Mouse (Mus musculus) left cerebral cortex, adult 18-20 months (tissue): ENCODE measurements at regions not wholly inside any gene's neighbourhood (a gene's known extent, or its start where the extent isn't known, plus 50 kb on each side); places are given as distances from the start of the nearest gene placed in this dataset.

Experiments
- DNase-seq, 2 experiments: peaks; one replicate each; pipeline ENCODE4 v3.0.0; 2021 to 2022; ENCODE audit warnings: low spot score in 2 of 2, mixed read lengths in 1 of 2

DNA sequence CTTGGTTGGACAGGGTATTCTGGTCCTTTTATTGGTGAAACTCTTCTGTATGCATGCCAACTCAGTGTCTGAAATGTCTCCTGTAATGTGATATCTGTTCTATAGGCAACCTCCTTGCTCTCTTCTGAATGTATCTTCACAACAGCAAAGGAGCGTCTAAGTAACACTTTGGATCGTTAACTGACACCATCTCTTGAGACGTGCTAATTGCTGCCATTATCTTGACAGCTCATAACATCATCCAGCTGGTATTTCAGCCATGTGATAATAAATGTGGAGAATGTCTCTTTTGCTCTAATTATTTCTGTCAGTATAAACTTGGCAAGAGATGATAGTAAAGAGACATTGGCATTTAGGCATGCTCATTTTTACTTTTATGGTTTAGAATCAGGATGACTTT, 68.8 kb upstream of the Col8a1 start:
- DNase-seq: no peak

- no peak for DNase-seq
These were observed 90.9 kb upstream of the Col8a1 start for GRCm38 (mm10) chr16:57845416-57845815.

GRCm38 (mm10) chr16:57846386-57846785, 91.8 kb upstream of the Col8a1 start:
- DNase-seq: no peak

DNA sequence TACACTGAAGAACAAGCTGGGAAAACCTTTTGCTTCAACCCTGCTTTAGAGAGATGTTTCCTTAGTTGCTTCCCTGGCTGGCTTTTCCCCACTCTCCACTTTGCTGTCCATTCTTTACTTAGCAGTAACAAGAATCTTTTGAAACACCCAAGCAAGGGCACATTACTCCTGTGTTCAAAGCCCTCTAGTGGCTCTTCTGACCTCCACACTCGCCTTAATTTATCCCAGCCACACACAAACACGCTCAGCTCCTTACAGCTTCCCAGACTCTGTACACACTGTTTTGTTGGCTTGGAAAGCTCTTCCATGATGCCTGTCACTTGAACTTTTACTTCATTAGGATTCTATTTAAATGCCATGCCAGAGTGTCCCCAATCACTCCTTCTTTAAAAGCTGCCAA, 97.3 kb upstream of the Col8a1 start:
- DNase-seq: no peak

DNA sequence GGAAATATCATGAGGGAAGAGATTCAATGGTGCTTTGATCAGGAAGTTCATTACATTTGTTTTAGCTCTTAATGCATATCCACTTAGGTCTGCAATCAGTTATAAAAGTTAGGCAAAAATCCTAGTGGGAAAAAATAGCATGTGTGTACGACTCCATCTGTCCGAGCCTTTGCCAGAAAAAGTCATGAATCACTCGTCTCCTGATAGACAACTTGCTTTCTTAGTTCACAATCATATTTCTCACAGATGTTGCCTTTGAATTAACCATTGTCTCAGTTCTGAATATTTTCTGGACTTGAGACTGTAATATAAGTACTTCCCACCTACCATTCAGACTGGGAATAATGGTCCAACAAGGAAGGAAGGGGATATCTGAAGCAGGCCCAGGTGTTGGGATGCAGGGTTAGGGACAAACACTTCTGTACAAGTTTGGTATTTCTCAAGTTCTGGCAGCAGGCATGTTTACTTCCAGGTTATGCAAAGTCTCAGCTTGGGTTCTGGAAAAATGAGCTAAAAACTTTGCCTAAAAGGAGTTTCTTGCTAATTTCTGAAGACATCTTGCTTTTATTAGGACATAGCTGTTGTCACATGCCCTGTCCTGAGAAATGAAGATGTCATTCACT, 98.4 kb upstream of the Col8a1 start:
- no peak for DNase-seq

DNA sequence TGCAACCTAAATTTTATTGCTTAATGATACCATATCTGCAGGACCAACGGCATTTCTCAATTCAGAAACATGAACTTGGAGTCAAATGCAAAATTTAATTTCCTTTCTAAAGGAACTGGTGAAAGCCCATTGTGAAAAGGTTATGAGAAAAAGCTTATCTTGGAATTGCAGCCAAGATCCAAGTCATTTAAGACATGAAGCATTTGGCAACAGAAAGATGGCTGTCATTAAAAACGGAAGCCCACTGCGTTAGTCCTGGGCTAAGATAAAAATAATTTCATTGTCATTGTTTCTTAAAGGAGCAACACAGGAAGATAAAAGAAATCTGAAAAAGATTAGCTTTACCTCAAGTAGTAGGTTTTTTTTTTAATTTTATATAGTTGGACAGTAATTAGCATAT, 99.2 kb upstream of the Col8a1 start:
- DNase-seq: no peak

DNA sequence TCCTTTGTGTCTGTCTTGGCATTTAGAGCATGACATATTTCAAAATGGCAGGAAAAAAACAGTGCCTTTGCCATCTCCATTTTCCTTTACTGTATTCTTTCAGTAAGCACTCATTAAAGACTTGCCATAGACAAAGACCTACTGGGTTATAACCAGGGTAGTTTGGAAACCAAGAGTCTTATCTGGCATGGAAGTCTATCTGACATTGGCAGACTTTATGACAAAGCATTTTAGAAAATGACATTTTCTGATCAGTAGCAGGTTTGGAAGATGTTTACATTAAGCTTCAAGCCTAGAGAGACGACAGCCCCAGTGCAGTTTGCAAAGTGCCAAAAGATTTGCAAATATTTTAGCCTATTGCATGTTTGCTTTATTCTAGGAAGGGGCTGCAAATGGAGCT, 102.5 kb upstream of the Col8a1 start:
- no peak for DNase-seq

- DNase-seq: no peak
These were observed 103.7 kb upstream of the Col8a1 start for GRCm38 (mm10) chr16:57858151-57858764.

- no peak for DNase-seq
These were observed 104.2 kb upstream of the Col8a1 start for GRCm38 (mm10) chr16:57858765-57859201.

DNA sequence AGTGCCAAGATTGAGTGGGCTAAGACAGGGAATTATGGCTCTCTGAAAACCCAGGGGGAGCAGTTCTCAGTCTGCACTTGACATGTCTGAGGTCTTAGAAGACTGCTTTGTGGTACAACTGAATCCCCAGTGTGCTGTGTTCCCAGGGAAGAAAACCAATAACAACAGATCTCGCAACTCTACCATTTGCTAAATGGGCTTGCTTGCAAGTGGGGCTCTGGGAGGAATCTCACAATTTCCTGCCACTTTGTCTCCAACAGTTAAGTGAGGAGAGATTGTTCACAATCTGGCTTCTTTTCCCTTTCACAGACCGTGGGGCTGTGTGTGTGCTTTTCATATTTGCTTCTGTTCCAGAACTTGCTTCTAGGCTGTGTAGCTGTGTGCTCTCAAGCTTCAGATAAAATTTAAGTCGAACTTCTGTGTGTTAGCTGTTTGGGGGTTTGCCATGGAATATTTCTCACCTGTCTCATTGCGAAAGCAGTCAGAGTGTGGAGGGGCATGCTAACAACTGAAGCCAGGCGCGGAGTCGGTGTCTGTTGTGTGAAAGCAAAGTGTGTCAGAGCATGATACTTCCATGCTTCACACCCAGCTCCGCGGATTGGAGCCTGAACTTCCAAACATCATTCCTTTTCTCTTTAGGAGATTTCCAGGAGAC, 108.8 kb upstream of the Col8a1 start:
- no peak for DNase-seq

DNA sequence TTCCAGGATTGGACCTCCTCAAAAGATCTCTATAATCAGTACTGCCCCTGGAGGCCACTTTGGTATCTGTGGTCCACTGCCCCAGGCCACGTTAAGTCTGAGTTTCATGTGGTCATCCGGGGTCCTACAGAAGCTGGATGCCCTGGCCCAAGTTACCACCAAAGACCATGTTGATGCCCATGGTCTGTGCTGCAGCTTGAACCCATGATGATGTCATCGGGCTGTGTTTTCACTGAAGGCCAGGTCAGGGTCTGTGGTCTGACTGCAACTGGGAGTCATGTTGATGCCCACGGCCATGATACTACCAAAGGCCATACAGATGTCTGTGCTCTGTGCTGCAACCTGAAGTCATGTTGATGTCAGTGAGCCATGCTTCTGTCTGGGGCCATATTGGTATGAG, 122.3 kb upstream of the Col8a1 start:
- no peak for DNase-seq

GRCm38 (mm10) chr16:57881575-57882094, 127.1 kb upstream of the Col8a1 start:
- no peak for DNase-seq

DNA sequence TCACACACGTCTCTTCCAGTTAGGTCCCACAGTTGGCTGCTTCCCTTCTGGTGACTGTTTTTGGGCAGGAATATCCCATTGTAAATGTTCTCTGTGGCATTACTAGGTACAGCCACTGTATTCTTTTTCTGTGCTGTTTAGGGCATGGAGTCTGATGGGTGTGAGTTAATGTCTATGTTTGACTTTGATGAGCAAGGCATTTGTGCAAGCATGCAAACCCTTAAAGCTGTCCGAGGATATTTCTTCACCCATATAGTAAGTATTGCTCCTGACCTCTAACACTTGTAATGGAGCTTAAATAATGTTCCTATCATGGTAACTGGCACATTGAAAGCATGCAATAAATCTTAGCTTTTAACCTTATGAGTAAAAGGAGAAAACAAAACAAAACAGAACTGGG, 133.6 kb upstream of the Col8a1 start:
- no peak for DNase-seq

DNA sequence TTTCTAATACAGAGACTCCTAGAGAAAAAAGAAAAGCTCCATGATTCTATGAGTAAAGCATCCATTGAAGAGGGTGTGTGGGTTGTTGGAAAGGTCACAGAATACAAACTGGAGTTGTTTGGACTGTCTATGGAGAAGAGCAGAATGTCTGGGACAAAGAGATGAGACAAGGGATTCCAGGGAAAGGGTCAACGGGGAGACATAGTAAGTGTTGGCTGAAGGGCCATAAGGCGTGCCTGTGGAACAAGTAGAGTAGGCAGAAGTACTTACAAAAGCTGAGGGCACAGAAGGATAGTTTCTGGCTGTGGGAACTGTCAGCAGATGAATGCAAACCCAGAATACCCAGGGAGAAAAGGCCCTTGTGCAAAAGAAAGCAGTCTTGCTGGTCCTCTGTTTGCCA, 134.0 kb upstream of the Col8a1 start:
- DNase-seq: no peak

DNA sequence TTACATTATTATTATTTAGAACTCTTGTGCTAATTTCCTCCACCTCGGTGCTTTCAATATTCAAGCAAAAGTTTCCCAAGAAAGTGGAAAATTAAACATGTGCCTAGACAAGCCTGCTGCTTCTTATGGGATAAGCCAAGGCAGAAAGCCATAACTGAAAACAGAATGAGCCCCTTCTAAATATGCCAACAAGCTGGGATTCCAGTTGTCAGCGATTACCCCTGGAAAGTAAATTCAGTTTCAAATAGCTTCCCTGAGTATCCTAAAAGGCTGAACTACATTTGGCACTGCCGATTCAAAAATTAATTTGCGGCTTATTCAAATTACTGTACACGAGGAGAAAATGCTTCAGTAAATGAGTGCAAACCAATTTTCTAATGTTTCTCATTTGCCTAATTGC, 135.6 kb upstream of the Col8a1 start:
- DNase-seq: no peak

DNA sequence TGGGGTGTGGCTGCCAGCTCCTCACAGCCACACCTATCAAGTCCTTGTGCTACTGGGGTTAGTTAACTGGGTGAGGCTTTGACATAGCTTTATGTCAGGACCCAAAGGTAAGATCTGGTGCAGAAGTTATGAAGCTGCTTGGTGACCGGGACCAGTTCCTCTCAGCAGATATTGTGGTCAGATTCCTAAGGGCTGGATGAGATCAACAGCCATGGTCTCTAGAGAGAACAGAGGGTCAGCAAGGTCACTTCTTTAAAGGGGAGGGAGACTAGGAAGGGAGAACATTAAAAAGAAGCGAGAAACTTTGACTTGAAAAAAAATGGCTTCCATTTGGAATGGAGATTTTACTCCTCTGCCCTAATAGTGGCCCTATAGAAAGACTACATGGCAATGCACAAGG, 138.6 kb upstream of the Col8a1 start:
- no peak for DNase-seq

DNA sequence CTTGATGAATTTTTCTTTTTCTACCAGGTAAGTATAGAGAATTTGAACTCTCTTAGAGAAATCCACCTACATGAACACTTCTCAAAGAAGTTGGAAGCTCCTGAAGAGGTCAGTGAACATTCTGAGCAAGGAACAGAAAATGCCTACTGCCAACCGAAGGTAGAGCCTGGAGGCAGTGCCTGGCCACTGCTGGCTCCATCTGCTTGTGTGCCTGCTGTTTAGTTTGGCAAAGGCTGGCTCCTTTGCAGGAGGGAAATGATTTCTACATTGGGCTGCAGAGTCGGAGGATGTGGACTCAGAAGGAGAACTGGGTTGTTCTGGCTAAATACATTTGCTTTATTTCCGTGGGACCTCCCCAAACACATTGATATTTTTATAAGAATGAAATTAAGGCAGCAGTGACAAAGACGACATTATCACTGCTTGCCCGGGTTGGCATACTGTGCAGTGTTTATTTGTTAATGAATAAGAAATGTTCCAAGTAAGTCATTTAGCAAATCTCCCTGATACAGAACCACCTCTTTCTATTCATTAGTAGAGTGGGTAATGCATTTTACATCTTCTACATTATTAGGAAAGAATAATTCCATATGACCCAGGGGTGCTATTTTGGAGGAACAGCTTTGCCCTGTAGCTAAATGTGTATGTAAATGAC, 139.3 kb upstream of the Col8a1 start:
- peak in 1 of 2 experiments; percentile 5 for DNase-seq

GRCm38 (mm10) chr16:57901006-57901405, 146.5 kb upstream of the Col8a1 start:
- no peak for DNase-seq

GRCm38 (mm10) chr16:57902498-57902897, 148.0 kb upstream of the Col8a1 start:
- DNase-seq: no peak

DNA sequence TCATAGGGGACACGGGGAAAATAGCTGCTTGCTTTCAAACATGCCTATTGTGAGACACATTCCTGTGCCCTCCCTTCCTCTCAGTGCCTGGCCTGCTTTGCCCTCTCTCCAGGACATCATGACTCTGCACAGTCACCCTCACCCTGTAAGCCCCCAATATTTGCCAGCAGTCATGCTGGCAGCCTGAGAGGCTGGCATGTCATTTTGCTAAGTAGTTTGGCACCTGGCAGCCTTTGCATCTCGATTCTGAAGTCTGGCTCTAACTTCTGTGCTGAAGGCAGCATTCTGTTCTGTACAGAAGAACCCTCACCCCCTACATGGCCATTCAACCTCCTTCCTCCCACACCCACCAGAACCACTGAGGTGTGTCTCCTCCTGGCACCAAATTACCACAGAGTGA, 157.5 kb upstream of the Col8a1 start:
- no peak for DNase-seq

DNA sequence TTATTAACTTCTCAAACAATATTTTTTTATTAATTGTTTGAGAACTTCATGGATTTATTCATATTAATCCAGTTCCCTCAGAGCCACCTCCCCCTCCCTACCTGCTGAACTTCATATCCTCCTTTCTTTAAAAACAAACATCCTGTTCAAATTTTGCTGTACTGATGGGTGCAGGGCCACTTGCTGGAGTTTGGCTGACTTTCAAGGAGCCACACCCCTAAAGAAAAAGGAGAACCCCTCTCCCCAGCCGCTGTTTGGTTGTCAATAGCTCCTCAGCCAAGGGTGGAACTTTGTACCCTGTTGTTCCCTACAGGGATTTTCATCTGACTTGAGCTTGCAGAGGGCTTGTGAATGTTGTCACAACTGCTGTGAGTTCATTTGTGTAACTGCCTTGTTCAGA, 160.0 kb upstream of the Col8a1 start:
- DNase-seq: no peak

DNA sequence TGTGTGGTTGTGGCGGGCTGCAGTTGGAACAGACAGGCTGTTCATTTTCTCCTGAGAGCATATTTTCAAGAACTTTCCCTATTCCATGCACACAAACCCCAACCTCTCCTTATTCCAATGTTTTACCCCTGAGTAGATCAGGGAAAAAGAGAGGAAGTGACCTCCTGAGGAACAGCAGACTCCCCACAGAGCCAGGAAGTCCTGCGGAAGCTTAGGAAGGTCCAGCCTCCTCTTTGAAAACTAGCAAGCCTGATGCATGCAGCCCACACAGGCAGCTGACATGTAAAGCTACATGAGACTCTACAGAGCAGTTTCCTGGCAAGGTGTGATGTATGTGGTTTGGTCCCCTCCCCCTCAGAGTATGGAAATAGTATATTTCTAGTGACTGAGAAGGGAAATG, 160.9 kb upstream of the Col8a1 start:
- DNase-seq: no peak
